Mouse (Mus musculus) lung, embryonic 15.5 days (tissue): ENCODE measurements around the gene Ferd3l. TPM values are rescaled to one million over a fixed set of nuclear protein-coding genes. Genes with fewer than 3 reads are reported as not detected.

ENCODE experiments used
- ATAC-seq: fragments of 200-750 bp; cut with Nextera tagmentation; 2 replicates; pipeline ENCODE4 v1.8.0; 2017; ENCODE audit warnings: moderate number of reproducible peaks, borderline replicate concordance; ENCODE audit not compliant: low FRiP score, low TSS enrichment; ENCODE audit errors: extremely low read depth
- H3K27ac ChIP-seq: fragments of 300-500 bp; sonication (generic); 2 replicates; pipeline ENCODE4 v1.5.1; 2015; ENCODE audit warnings: moderate library complexity, mild to moderate bottlenecking, inconsistent platforms
- H3K27me3 ChIP-seq: fragments of 300-500 bp; sonication (generic); 2 replicates; pipeline ENCODE4 v1.6.1; 2015; ENCODE audit warnings: inconsistent platforms
- H3K36me3 ChIP-seq: fragments of 300-500 bp; sonication (generic); 2 replicates; pipeline ENCODE4 v1.6.1; 2015; ENCODE audit warnings: inconsistent platforms
- H3K4me1 ChIP-seq: fragments of 300-500 bp; sonication (generic); 2 replicates; pipeline ENCODE4 v1.6.1; 2015; ENCODE audit warnings: inconsistent platforms
- H3K4me2 ChIP-seq: fragments of 300-500 bp; sonication (generic); 2 replicates; pipeline ENCODE4 v1.6.1; 2015; ENCODE audit warnings: inconsistent platforms, mild to moderate bottlenecking, moderate library complexity
- H3K4me3 ChIP-seq: fragments of 300-500 bp; sonication (generic); 2 replicates; pipeline ENCODE4 v1.5.1; 2015; ENCODE audit warnings: mild to moderate bottlenecking, inconsistent platforms
- H3K9ac ChIP-seq: fragments of 300-500 bp; sonication (generic); 2 replicates; pipeline ENCODE4 v1.6.1; 2015; ENCODE audit warnings: inconsistent platforms
- H3K9me3 ChIP-seq: fragments of 300-500 bp; sonication (generic); 2 replicates; pipeline ENCODE4 v1.6.1; 2016; ENCODE audit warnings: inconsistent platforms
- WGBS: fragments of 180-500 bp; shearing (Covaris S2); methylation state at CpG from one replicate; pipeline ENCODE4 v1.1.7; 2015; 5-methylcytosine and 5-hydroxymethylcytosine counted together
- polyA plus RNA-seq: library from polyadenylated mRNA; unstranded; fragments of >200 nt; fragmentation: Nextera tagmentation; extraction: Ambion mirVana; gene quantifications from 2 replicates; pipeline ENCODE4 v1.2.1, GENCODE M21; 2015

The Ferd3l gene
- polyA plus RNA-seq, 1 experiment from 2014 or later = not detected

DNA sequence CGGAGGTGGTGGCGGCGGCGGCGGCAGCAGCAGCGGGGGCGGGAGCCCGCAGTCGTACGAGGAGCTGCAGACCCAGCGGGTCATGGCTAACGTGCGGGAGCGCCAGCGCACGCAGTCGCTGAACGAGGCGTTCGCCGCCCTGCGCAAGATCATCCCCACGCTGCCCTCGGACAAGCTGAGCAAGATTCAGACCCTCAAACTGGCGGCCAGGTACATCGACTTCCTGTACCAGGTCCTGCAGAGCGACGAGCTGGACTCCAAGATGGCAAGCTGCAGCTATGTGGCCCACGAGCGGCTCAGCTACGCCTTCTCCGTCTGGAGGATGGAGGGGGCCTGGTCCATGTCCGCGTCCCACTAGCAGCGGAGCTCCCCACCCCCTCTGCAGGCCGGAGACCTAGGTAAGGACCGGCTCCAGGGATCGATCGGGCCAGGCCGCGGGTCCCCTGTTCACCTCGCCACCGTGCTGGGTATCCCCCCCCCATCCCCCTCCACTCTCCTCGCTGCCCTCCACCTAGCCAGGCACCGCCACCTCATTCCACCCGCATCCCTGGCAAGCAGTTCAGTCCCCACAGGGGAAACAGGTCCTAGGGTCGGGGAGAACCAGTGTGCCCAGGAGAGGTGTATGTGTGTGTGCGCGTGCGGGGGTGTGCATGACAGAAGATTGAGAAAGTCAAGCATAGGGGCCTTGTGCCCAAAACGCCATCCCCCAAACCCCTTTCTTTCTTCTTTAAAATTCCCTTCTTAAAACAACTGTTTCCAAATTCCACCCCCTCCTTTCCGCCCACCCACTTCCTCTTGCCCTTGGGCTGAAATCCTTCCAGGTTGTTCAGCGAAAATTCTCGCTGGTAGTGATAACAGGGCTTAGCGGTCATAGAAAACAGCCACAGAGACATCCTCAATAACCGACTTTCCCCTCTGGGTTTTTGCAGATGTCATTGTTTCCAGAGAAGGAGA is 30.3 kb downstream of the Ferd3l start:
- Histone ChIP-seq H3K27me3 (peaks cover 93% of the 10 kb centered on the region), H3K9me3 (no peaks in the 10 kb centered on the region), H3K9ac (peak overlapping the region; percentile 36), H3K4me1 (peaks cover 28% of the 10 kb centered on the region), H3K36me3 (no peaks in the 10 kb centered on the region), H3K4me2 (peak overlapping the region; percentile 94), H3K27ac (no peak overlapping the region), H3K4me3 (peak overlapping the region; percentile 54)
- under 1% methylated on average over 52 of the region's 56 CpGs for WGBS
- ATAC-seq = peak; percentile 17; the same call in 1 of the 2 replicates

DNA sequence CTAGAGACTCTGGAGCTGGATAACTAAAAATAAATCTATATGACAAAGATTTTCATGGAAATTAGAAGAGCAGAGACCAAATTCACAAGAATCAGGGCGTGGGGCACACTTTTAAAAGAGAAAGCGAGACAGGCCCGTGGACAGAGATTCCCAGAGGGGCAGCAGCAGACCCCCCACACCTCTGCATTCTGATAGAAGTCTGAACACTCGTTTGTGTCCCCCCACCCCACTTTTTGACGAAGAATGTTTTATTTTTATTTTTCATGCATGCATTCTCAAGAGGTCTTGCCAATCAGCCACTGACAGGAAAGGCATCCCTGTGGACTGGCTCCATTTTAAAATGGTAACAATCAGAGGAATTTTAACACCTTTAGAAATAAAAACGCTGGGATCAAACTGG is 31.0 kb downstream of the Ferd3l start:
- H3K4me2 ChIP-seq = peak overlapping the region; percentile 94; the same call in 1 of the 2 replicates
- no peaks in the 10 kb centered on the region for H3K36me3 ChIP-seq
- no peak overlapping the region for H3K9ac ChIP-seq
- WGBS = 7% methylated on average over 6 of the region's 6 CpGs
- H3K27ac ChIP-seq = no peak overlapping the region
- no peak for ATAC-seq
- H3K9me3 ChIP-seq = no peaks in the 10 kb centered on the region
- H3K4me1 ChIP-seq = peaks cover 28% of the 10 kb centered on the region
- H3K27me3 ChIP-seq = peaks cover 94% of the 10 kb centered on the region
- H3K4me3 ChIP-seq = no peak overlapping the region; the same call in 1 of the 2 replicates

DNA sequence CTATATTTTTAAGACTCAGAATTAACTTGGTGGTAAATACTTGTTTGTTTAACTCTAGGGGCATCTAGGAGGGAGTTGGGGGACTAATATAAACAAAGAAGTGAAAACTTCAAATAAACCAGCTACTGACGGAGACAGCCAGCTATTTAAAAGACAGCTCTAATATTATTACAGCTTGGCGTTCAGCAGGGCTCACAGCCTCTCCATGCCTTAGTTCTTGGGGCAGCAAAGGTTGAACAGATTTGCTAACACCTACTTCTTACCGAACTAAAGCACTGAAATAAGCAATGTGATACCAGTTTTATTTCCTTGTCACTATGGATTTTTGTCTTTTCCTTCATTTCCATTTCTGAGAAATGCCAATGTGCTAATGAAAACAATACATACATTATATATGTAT is 31.6 kb downstream of the Ferd3l start:
- WGBS = 6% methylated on average over 3 of the region's 3 CpGs
- H3K9me3 ChIP-seq = no peaks in the 10 kb centered on the region
- no peaks in the 10 kb centered on the region for H3K36me3 ChIP-seq
- peaks cover 28% of the 10 kb centered on the region for H3K4me1 ChIP-seq
- H3K27me3 ChIP-seq = peaks cover 95% of the 10 kb centered on the region
- no peak for ATAC-seq
- no peak overlapping the region for H3K4me3 ChIP-seq
- no peak overlapping the region for H3K27ac ChIP-seq
- no peak overlapping the region for H3K9ac ChIP-seq
- no peak overlapping the region for H3K4me2 ChIP-seq

DNA sequence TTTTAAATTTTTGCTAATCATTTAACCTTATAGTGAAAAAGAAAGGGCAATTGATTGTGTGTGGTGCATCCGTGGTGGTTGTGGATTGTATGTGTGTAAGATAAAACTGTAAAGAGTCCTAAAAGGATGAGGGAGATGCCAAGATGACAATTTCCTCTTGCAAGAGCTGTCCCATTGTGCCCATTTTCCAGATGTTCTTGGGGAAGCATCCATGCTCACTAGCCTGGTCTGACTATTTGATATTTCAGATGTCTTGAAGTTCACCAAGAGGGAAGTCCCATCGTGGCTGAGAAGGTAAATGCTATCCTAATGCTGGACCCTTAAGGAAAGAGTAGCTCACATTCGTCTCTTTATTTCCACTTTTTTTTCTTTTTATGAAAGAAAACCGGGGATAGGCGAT is 32.8 kb downstream of the Ferd3l start:
- Histone ChIP-seq H3K27me3 (peaks cover 94% of the 10 kb centered on the region), H3K4me3 (no peak overlapping the region), H3K4me2 (no peak overlapping the region), H3K27ac (no peak overlapping the region), H3K9me3 (no peaks in the 10 kb centered on the region), H3K4me1 (peaks cover 22% of the 10 kb centered on the region), H3K9ac (no peak overlapping the region), H3K36me3 (no peaks in the 10 kb centered on the region)
- WGBS = 38% methylated on average over 5 of the region's 5 CpGs
- ATAC-seq = no peak

DNA sequence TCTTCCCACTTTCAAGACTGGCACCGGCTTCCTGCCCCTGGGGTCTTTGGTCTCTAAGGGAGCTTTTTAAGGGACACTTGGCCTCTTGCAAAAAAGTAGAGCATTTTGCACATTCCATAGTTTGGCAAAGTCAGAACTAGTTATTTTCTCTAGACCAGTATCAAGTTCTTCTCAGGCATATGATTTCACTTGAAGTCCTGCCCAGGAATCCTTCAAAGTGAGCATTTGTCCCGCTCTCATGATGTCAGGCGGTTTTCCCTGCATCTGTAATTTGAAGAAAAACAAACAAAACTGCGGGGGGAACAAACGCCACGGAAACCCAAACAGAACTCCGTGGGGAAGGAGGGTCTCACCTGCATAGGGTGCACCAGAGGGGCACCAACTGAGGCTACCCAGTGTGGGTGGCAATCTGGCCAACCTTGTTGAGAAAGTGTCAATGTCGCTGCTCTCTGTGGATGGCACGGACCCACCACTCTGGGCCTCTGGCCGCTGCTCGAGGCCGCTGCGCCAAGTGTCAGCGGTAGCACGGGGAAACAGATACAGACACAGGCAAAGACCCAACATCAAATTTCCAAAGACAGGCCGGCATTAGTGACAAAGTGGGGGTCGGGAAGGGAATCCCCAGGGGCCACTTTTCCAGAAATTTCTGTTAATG is 34.0 kb downstream of the Ferd3l start:
- H3K9me3 ChIP-seq = no peaks in the 10 kb centered on the region
- H3K4me3 ChIP-seq = no peak overlapping the region
- H3K36me3 ChIP-seq = no peaks in the 10 kb centered on the region
- H3K27ac ChIP-seq = no peak overlapping the region
- ATAC-seq = no peak
- no peak overlapping the region for H3K4me2 ChIP-seq
- H3K9ac ChIP-seq = no peak overlapping the region
- 10% methylated on average over 17 of the region's 17 CpGs for WGBS
- H3K27me3 ChIP-seq = peaks cover 94% of the 10 kb centered on the region
- peaks cover 24% of the 10 kb centered on the region for H3K4me1 ChIP-seq

DNA sequence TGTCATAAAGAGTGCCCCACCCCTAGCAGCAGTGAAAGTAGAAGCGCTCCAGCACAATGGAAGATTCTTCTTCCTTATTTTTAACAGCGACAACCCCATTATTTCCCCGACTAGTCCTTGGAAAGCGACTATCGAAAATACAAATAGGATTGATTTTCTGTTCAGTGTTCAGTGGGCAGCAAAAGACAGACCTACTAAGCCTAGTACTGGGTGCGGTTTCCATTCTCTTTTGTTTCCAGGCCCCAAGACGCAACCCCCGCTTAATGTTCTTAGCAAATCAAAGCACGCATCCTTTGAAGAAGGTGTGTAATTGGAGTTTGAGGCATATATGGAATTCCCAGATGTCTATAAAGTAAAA is 34.5 kb downstream of the Ferd3l start:
- no peak for ATAC-seq
- no peaks in the 10 kb centered on the region for H3K9me3 ChIP-seq
- WGBS = 19% methylated on average over 9 of the region's 9 CpGs

DNA sequence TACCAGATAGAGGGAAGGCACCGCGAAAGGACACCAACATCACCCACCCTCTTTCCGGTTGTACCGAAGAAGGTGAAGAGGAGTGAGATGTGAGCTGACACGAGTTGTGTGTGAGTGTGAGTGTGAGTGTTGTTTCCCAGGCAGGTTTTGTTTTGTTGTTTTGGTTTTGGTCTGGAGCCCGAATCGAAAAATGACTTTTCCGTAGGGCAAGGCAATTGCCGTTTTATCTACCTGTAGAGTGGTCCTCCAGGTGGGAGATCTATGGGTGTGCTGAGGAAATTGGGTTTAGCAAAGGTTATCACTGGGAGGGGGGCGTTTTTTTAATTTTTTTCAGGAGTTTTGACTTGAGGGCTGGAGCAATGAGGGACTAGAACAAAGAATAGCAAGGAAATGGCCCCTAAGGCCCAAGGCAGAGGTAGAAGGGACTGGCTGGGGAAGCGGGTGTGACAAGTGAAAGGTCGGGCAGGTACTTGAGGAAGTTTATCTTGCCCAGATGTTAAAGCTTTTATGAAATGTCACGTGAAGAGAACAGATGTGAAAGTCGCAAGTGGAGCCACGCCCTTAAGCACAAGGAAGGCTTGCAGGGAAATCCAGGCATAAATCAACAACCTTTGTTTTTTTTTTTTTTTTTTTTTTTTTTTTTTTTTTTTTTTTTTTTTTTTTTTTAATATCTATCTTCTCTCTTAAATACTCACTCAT is 35.6 kb downstream of the Ferd3l start:
- Histone ChIP-seq H3K27me3 (peaks cover 94% of the 10 kb centered on the region), H3K4me3 (no peak overlapping the region), H3K9me3 (no peaks in the 10 kb centered on the region), H3K9ac (no peak overlapping the region), H3K27ac (no peak overlapping the region), H3K36me3 (no peaks in the 10 kb centered on the region), H3K4me2 (no peak overlapping the region), H3K4me1 (peaks cover 15% of the 10 kb centered on the region)
- no peak for ATAC-seq
- 17% methylated on average over 15 of the region's 15 CpGs for WGBS

More for the DNA sequence above, 34.5 kb downstream of the Ferd3l start:
- peaks cover 24% of the 10 kb centered on the region for H3K4me1 ChIP-seq
- H3K36me3 ChIP-seq = no peaks in the 10 kb centered on the region
- H3K27me3 ChIP-seq = peaks cover 94% of the 10 kb centered on the region
- H3K9ac ChIP-seq = no peak overlapping the region
- H3K4me2 ChIP-seq = no peak overlapping the region
- H3K4me3 ChIP-seq = no peak overlapping the region
- H3K27ac ChIP-seq = no peak overlapping the region

DNA sequence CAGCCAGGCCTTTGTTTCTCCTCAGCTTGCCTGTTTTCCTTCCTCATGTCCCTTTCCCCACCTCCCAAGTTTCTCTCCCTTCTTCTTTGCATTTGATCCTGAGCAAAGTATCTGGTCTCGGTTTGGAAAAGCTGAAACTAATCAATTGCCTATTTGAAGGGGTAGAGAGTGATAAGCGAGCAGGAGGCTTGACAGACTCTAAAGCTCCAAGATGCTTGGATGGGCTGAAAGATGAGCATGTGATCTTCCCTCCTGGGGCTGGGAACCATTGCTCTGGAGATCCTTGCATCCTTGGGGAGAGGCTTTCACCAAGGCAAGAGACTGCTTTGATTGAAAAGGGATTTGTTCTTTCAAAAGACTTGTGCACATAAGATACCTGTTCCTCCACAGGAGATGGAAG is 36.2 kb downstream of the Ferd3l start:
- Histone ChIP-seq H3K9me3 (no peaks in the 10 kb centered on the region), H3K27me3 (peaks cover 94% of the 10 kb centered on the region), H3K9ac (no peak overlapping the region), H3K27ac (no peak overlapping the region), H3K4me3 (no peak overlapping the region), H3K4me1 (peaks cover 15% of the 10 kb centered on the region), H3K4me2 (no peak overlapping the region), H3K36me3 (no peaks in the 10 kb centered on the region)
- WGBS = 27% methylated on average over 2 of the region's 2 CpGs
- no peak for ATAC-seq

DNA sequence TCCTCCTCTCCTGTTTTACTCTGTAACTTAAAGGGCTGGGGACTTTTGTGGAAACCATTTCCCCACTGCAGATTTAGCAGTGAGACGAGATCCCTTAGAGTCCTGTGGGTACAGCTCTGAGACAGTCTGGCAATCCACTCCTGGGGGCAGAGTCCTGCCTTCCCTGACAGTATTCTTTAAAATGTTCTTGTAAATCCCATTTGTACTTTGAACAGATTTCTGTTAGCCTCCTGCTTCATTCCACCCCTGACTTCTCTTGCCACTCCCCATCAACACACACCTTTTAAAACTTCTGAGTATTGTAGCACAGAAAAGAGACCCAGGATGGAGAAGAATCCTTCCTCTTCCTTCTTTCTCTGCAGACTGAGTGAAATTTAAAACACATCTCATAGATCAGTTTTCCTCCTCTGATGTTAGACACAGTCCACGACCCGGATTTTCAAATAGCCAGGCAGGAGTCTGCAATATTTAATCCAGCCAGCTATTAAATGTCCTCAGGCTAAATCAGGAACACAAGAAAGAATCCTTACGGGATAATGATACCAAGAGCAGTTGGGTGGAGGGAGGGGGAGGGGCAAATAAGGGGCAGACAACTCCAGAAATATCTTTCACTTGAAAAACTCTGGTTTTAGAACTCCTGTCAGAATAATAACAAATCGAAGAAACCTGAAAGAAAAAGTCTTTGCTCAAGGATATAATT is 37.6 kb downstream of the Ferd3l start:
- Histone ChIP-seq H3K9ac (no peak overlapping the region), H3K4me1 (peaks cover 15% of the 10 kb centered on the region), H3K27ac (no peak overlapping the region), H3K9me3 (no peaks in the 10 kb centered on the region), H3K27me3 (peaks cover 97% of the 10 kb centered on the region), H3K36me3 (no peaks in the 10 kb centered on the region), H3K4me2 (no peak overlapping the region), H3K4me3 (no peak overlapping the region)
- 6% methylated on average over 5 of the region's 5 CpGs for WGBS
- no peak for ATAC-seq

DNA sequence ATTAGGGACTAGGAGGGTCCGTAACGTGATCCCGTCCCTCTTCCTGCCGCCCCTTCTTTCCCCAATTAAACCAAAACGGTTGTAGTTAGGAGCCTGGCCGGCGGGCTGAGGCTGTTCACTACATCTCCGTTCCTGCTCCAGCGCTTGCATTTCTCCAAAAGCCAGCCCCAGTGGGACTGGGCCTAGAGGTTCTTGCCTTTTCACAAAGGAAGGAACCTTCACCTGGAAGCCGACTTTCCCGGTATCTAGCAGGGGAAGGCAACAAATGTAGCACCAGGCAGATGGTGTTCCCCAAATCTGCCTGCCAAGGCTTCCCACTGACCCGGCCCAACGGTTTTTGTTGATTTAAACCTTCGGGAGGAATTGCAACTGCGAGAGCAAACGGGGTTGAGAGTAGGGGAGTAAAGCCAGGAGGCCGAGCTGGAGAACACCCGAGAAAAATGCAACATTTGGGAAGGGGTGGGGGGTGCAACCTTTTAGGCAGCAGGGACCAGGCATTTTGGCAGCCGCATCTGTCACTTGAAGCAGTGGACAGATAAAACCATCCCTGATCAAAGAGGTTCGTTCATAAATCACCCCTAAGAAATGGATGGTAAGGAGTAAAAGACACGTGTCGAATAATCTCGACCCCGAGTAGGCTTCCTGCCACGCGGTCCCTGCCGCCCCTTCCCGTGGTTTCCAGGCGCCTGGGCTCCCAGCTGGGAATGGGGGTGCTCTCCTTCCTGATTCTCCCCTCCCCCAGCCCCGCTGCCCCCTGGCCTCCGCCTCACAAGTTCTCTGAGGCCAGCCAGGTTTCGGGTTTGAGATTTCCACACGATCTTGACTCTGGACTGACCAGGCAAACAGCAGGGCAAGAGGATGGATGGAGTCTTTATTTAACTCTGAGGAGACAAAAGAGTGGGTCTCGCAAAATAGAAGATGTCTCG is 38.5 kb downstream of the Ferd3l start:
- peak overlapping the region; percentile 27 for H3K4me2 ChIP-seq
- ATAC-seq = no peak
- H3K9me3 ChIP-seq = no peaks in the 10 kb centered on the region
- no peaks in the 10 kb centered on the region for H3K36me3 ChIP-seq
- H3K4me1 ChIP-seq = peaks cover 15% of the 10 kb centered on the region
- H3K27ac ChIP-seq = no peak overlapping the region
- no peak overlapping the region for H3K4me3 ChIP-seq
- H3K27me3 ChIP-seq = peaks cover 97% of the 10 kb centered on the region
- WGBS = under 1% methylated on average over 35 of the region's 35 CpGs
- H3K9ac ChIP-seq = no peak overlapping the region
